Mouse (Mus musculus) liver, postnatal 0 days (tissue): ENCODE measurements around the gene Idua. TPM values are rescaled to one million over a fixed set of nuclear protein-coding genes. Genes with fewer than 3 reads are reported as not detected.

Experiments
- ATAC-seq: fragments of 200-750 bp; cut with Nextera tagmentation; 2 replicates; pipeline ENCODE4 v1.8.0; 2017; ENCODE audit warnings: mild to moderate bottlenecking, moderate library complexity
- DNase-seq: peaks from one replicate; pipeline ENCODE4 v3.0.0-alpha.2; 2016
- H3K27ac ChIP-seq: fragments of 300-500 bp; sonication (generic); 2 replicates; pipeline ENCODE4 v1.5.1; 2014; ENCODE audit warnings: antibody characterized with exemption, moderate library complexity, mild to moderate bottlenecking, low read depth
- H3K27me3 ChIP-seq: fragments of 300-500 bp; sonication (generic); 2 replicates; pipeline ENCODE4 v1.6.1; 2014; ENCODE audit warnings: low read length, control low read depth, mixed read lengths; ENCODE audit not compliant: insufficient read depth
- H3K36me3 ChIP-seq: fragments of 300-500 bp; sonication (generic); replicated peaks from 2 replicates; pipeline ENCODE4 v1.6.1; 2014; ENCODE audit warnings: mild to moderate bottlenecking, control low read depth, low read length, moderate library complexity, mixed read lengths; ENCODE audit not compliant: insufficient read depth
- H3K4me1 ChIP-seq: fragments of 300-500 bp; sonication (generic); 2 replicates; pipeline ENCODE4 v1.6.1; 2014; ENCODE audit warnings: antibody characterized with exemption, mild to moderate bottlenecking, control low read depth; ENCODE audit not compliant: insufficient read depth
- H3K4me2 ChIP-seq: fragments of 300-500 bp; sonication (generic); 2 replicates; pipeline ENCODE4 v1.6.1; 2014; ENCODE audit warnings: low read depth, mild to moderate bottlenecking, low read length, moderate library complexity, mixed read lengths
- H3K4me3 ChIP-seq: fragments of 300-500 bp; sonication (generic); 2 replicates; pipeline ENCODE4 v1.5.1; 2014; ENCODE audit warnings: low read depth, low read length
- H3K9ac ChIP-seq: fragments of 300-500 bp; sonication (generic); replicated peaks from 2 replicates; pipeline ENCODE4 v1.6.1; 2014; ENCODE audit warnings: mild to moderate bottlenecking, moderate library complexity
- H3K9me3 ChIP-seq: fragments of 300-500 bp; sonication (generic); 2 replicates; pipeline ENCODE4 v1.6.1; 2016; ENCODE audit warnings: mild to moderate bottlenecking, control low read depth, low read length, mixed read lengths
- CTCF ChIP-seq: sonication (generic); IDR thresholded peaks from 2 replicates; pipeline ENCODE4 v1.5.1; 2016; ENCODE audit warnings: antibody characterized with exemption, low read depth
- EP300 ChIP-seq: IDR thresholded peaks from 2 replicates; pipeline ENCODE4 v1.6.1; 2016; ENCODE audit warnings: antibody characterized with exemption, low read depth, mild to moderate bottlenecking
- whole genome bisulfite sequencing: fragments of 180-500 bp; shearing (Covaris S2); extraction: QIAGEN DNeasy Blood & Tissue Kit; methylation state at CpG from one replicate; pipeline ENCODE4 v1.1.7; 2014; ENCODE audit not compliant: insufficient replicate concordance; 5-methylcytosine and 5-hydroxymethylcytosine counted together
- polyA plus RNA-seq: library from polyadenylated mRNA; unstranded; fragments of >200 nt; fragmentation: Nextera tagmentation; extraction: Ambion mirVana; gene quantifications from 2 replicates; pipeline ENCODE4 v1.2.1, GENCODE M21; 2015

Gene Idua
- polyA plus RNA-seq, 1 experiment from 2014 or later, result 3.9 TPM

DNA sequence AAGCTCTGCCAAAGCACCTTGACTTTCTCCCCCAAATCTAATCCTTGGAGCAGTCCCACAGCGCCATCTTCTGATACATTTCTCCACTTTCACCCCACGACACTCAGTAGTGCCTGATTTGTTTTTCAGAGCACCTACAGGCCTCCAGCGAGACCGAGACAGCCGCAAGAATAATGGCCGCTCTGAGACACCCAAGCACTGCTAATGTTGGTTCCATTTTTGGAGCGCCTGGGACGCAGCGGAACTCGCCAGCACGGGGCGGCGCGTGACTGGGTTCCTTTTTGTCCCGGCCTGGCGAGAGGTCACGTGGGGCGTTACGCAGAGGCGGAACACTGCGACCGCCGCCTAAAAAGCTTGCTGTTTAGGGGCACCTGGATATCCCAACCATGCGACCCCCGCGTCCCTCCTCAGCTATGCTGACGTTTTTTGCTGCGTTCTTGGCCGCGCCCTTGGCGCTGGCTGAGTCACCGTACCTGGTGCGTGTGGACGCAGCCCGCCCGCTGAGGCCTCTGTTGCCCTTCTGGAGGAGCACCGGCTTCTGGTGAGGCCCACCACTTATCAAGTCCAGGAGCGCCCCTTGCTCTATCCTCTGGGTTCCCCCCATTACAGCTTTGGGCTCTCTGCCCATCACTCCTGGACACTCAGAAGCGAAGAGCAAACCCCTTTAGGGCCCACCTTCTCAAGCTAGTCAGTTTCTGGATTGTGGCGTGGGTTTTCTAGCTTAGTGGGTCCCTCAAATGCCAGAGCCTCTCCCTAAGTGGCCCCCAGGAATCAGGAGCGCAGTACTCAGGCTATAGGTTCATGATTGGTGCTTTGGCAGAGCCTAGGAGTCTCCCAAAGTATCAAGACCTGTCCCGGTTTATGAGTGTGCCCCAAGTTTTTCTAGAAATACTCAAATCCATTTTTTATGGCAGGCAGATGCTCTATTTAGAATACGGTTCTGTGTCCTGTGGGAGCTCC, 9.1 kb downstream of the Idua start, which contains the start of gene Dgkq:
Gene Dgkq, minus strand, starts transcription at position 696 of the 960 bp plus-strand sequence.
- peak; percentile 88 for DNase-seq
- H3K27ac ChIP-seq, result peak within 1 kb of the TSS; percentile 94
- H3K27me3 ChIP-seq, result no peaks in the 10 kb centered on the region
- H3K4me3 ChIP-seq, result peak within 1 kb of the TSS; percentile 56
- peak within 1 kb of the TSS; percentile 92 for H3K4me2 ChIP-seq
- peak within 1 kb of the TSS; percentile 81 for H3K9ac ChIP-seq
- 5% methylated on average over 41 of the region's 43 CpGs for WGBS
- peaks cover 25% of the 10 kb centered on the region for H3K36me3 ChIP-seq
- H3K4me1 ChIP-seq, result peaks cover 17% of the 10 kb centered on the region
- TF ChIP-seq EP300, result no peak; the same call in 1 of the 2 replicates
- TF ChIP-seq CTCF, result peak; percentile 85
- peak; percentile 80 for ATAC-seq
- no peaks in the 10 kb centered on the region for H3K9me3 ChIP-seq

DNA sequence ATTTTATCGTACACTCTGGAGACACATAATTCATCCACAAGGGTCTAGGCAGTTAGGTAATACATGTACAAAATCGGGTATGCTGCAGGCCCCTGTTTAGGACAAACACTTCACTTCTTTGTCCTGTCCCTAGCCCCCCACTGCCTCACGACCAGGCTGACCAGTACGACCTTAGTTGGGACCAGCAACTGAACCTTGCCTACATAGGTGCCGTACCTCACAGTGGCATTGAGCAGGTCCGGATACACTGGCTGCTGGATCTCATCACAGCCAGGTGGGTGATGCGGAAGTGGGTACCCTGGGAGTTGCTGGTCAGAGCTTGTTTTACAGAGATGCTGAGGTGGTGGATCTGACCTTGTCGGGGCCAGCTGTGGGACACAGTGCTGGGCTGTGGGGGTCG, 9.9 kb downstream of the Idua start:
- no peaks in the 10 kb centered on the region for H3K9me3 ChIP-seq
- H3K4me2 ChIP-seq, result peak overlapping the region; percentile 92
- DNase-seq, result no peak
- H3K27me3 ChIP-seq, result no peaks in the 10 kb centered on the region
- peaks cover 25% of the 10 kb centered on the region for H3K36me3 ChIP-seq
- H3K9ac ChIP-seq, result peak overlapping the region; percentile 81
- TF ChIP-seq CTCF (no peak), EP300 (no peak)
- 61% methylated on average over 9 of the region's 9 CpGs for WGBS
- H3K4me3 ChIP-seq, result peak overlapping the region; percentile 56
- no peak for ATAC-seq
- peak overlapping the region; percentile 94 for H3K27ac ChIP-seq
- peaks cover 17% of the 10 kb centered on the region for H3K4me1 ChIP-seq

GRCm38 (mm10) chr5:108670785-108671184, 10.7 kb downstream of the Idua start:
- Histone ChIP-seq H3K36me3 (peaks cover 25% of the 10 kb centered on the region), H3K9me3 (no peaks in the 10 kb centered on the region), H3K27ac (peak overlapping the region; percentile 55; the same call in 1 of the 2 replicates), H3K27me3 (no peaks in the 10 kb centered on the region), H3K9ac (no peak overlapping the region), H3K4me1 (peaks cover 22% of the 10 kb centered on the region), H3K4me2 (no peak overlapping the region), H3K4me3 (no peak overlapping the region)
- no peak for TF ChIP-seq EP300
- TF ChIP-seq CTCF, result peak; percentile 81
- ATAC-seq, result no peak
- DNase-seq, result peak; percentile 82

GRCm38 (mm10) chr5:108671757-108672156, 11.6 kb downstream of the Idua start:
- no peak for ATAC-seq
- H3K27ac ChIP-seq, result peak overlapping the region; percentile 39; the same call in 1 of the 2 replicates

DNA sequence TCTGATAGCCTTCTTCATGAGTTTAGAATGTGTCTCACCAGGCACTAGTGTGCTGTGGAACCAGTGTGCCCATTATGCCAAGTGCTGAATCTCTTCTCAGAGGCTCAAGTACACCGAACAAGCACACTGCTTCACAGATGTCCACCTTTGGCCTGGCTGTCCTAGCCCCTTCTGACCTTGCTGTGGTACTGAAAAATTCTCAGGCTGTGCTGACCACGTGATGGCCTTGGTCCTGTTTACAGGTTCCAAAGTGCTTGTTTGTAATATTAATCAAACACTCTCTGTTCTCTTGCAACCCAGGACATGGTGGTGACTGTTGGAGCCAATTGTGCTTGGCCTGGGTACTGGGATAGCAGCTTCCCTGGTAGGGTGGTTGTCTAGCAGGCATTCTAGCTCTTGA, 14.5 kb downstream of the Idua start:
- H3K27ac ChIP-seq, result peak overlapping the region; percentile 96
- peak; percentile 85 for ATAC-seq
- peak overlapping the region; percentile 25 for H3K4me3 ChIP-seq
- peak; percentile 59 for DNase-seq
- peaks cover 25% of the 10 kb centered on the region for H3K36me3 ChIP-seq
- 54% methylated on average over 2 of the region's 2 CpGs for WGBS
- H3K27me3 ChIP-seq, result no peaks in the 10 kb centered on the region
- peak overlapping the region; percentile 70 for H3K4me2 ChIP-seq
- no peaks in the 10 kb centered on the region for H3K9me3 ChIP-seq
- no peak for TF ChIP-seq CTCF
- peak; percentile 57; the same call in 1 of the 2 replicates for TF ChIP-seq EP300
- peak overlapping the region; percentile 19 for H3K9ac ChIP-seq
- H3K4me1 ChIP-seq, result peaks cover 40% of the 10 kb centered on the region

More at GRCm38 (mm10) chr5:108671757-108672156, 11.6 kb downstream of the Idua start:
- peak; percentile 37 for TF ChIP-seq CTCF
- no peak for TF ChIP-seq EP300
- Histone ChIP-seq H3K4me1 (peaks cover 31% of the 10 kb centered on the region), H3K36me3 (peaks cover 25% of the 10 kb centered on the region), H3K4me3 (no peak overlapping the region), H3K9ac (no peak overlapping the region), H3K27me3 (no peaks in the 10 kb centered on the region), H3K9me3 (no peaks in the 10 kb centered on the region), H3K4me2 (no peak overlapping the region)
- DNase-seq, result no peak
- 90% methylated on average over 12 of the region's 12 CpGs for WGBS

DNA sequence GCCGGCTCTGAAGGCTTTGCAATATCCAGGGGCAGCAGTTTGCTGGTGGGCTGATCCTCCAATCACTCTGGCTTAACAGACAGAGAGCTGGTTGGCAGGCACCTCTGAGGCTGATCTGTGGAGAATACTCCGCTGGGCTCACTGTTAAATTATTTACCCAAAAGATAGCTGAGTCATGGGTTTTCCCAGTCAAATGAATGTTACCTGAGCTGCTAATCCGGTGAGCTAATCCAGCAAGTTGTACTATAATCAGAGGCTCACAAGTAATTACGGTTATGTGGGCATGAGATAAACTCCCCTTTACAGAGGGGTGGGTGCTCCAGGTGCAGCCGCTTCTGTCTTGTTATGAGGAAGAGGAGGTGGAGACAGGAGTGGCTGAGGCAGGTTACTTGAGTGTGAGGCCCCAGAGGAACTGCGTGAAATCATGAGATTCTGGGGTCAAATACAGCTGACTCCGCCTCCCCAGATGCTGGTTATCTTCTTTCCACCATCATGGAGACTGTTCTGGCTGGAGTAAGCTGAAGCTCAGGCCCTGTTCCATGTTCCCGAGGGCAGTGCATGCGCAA, 15.2 kb downstream of the Idua start, which contains the start of gene Slc26a1:
Gene Slc26a1, minus strand, starts transcription at position 319 of the 566 bp plus-strand sequence.
- H3K4me1 ChIP-seq, result peaks cover 35% of the 10 kb centered on the region

More for the DNA sequence above, 15.2 kb downstream of the Idua start, which contains the start of gene Slc26a1:
- WGBS, result 33% methylated on average over 9 of the region's 9 CpGs
- Histone ChIP-seq H3K9ac (peak within 1 kb of the TSS; percentile 59), H3K27ac (peak within 1 kb of the TSS; percentile 96), H3K9me3 (no peaks in the 10 kb centered on the region), H3K4me2 (peak within 1 kb of the TSS; percentile 70), H3K4me3 (peak within 1 kb of the TSS; percentile 25), H3K36me3 (peaks cover 25% of the 10 kb centered on the region), H3K27me3 (no peaks in the 10 kb centered on the region)
- DNase-seq (peak; percentile 46), ATAC-seq (peak; percentile 62)
- TF ChIP-seq EP300 (peak; percentile 57), CTCF (no peak)
